Mouse (Mus musculus) liver, embryonic 13.5 days (tissue): Measurements from ENCODE around the gene Ccdc87. TPM values are rescaled to one million over a fixed set of nuclear protein-coding genes. Genes with fewer than 3 reads are reported as not detected.

Experiments
- ATAC-seq: fragments of 200-750 bp; cut with Nextera tagmentation; 2 replicates; pipeline ENCODE4 v1.8.0; 2017; ENCODE audit warnings: low read depth, mild to moderate bottlenecking, moderate number of reproducible peaks, moderate library complexity
- DNase-seq: peaks from one replicate; pipeline ENCODE4 v3.0.0; 2022
- H3K27ac ChIP-seq: fragments of 300-500 bp; sonication (generic); 2 replicates; pipeline ENCODE4 v1.5.1; 2015; ENCODE audit warnings: moderate library complexity, mild to moderate bottlenecking, inconsistent platforms
- H3K27me3 ChIP-seq: fragments of 300-500 bp; sonication (generic); 2 replicates; pipeline ENCODE4 v1.6.1; 2015; ENCODE audit warnings: mild to moderate bottlenecking, inconsistent platforms
- H3K36me3 ChIP-seq: fragments of 300-500 bp; sonication (generic); 2 replicates; pipeline ENCODE4 v1.6.1; 2015; ENCODE audit warnings: mild to moderate bottlenecking, inconsistent platforms
- H3K4me1 ChIP-seq: fragments of 300-500 bp; sonication (generic); replicated peaks from 2 replicates; pipeline ENCODE4 v1.6.1; 2015; ENCODE audit warnings: inconsistent platforms
- H3K4me2 ChIP-seq: fragments of 300-500 bp; sonication (generic); 2 replicates; pipeline ENCODE4 v1.6.1; 2015; ENCODE audit warnings: inconsistent platforms, mild to moderate bottlenecking, moderate library complexity
- H3K4me3 ChIP-seq: fragments of 300-500 bp; sonication (generic); replicated peaks from 2 replicates; pipeline ENCODE4 v1.5.1; 2015; ENCODE audit warnings: mild to moderate bottlenecking, inconsistent platforms
- H3K9ac ChIP-seq: fragments of 300-500 bp; sonication (generic); 2 replicates; pipeline ENCODE4 v1.6.1; 2015; ENCODE audit warnings: mild to moderate bottlenecking, inconsistent platforms
- H3K9me3 ChIP-seq: fragments of 300-500 bp; sonication (generic); replicated peaks from 2 replicates; pipeline ENCODE4 v1.6.1; 2016; ENCODE audit warnings: inconsistent platforms
- WGBS: fragments of 180-500 bp; shearing (Covaris S2); methylation state at CpG from one replicate; pipeline ENCODE4 v1.1.7; 2015; ENCODE audit not compliant: insufficient replicate concordance; 5-methylcytosine and 5-hydroxymethylcytosine counted together
- polyA plus RNA-seq: library from polyadenylated mRNA; unstranded; fragments of >200 nt; fragmentation: Nextera tagmentation; extraction: Ambion mirVana; gene quantifications from 2 replicates; pipeline ENCODE4 v1.2.1, GENCODE M21; 2015

Gene Ccdc87
- 0.06 TPM in 1 of 2 replicates, not detected in the other for polyA plus RNA-seq

GRCm38 (mm10) chr19:4839149-4839548 is at the start of gene Ccdc87, which contains the start of gene Ccs:
Gene Ccdc87 (plus strand): TSS chr19:4839366.
Gene Ccs (minus strand): TSS chr19:4839332.
- Histone ChIP-seq H3K36me3 (peaks cover 5% of the 10 kb centered on the region; the same call in 1 of the 2 replicates), H3K27ac (peak within 1 kb of the TSS; percentile 80), H3K9ac (peak within 1 kb of the TSS; percentile 84), H3K4me3 (peak within 1 kb of the TSS; percentile 74), H3K9me3 (no peaks in the 10 kb centered on the region), H3K4me2 (peak within 1 kb of the TSS; percentile 96), H3K27me3 (peaks cover 37% of the 10 kb centered on the region), H3K4me1 (peaks cover 56% of the 10 kb centered on the region)
- WGBS: under 1% methylated on average over 25 of the region's 25 CpGs
- ATAC-seq (peak; percentile 99), DNase-seq (peak; percentile 95)

- WGBS: 0% methylated on average over 16 of the region's 16 CpGs
- Histone ChIP-seq H3K4me1 (peaks cover 68% of the 10 kb centered on the region), H3K4me3 (peak overlapping the region; percentile 86), H3K9me3 (no peaks in the 10 kb centered on the region), H3K36me3 (peaks cover 54% of the 10 kb centered on the region), H3K4me2 (peak overlapping the region; percentile 93), H3K9ac (peak overlapping the region; percentile 81), H3K27ac (peak overlapping the region; percentile 89), H3K27me3 (no peaks in the 10 kb centered on the region)
- no peak for DNase-seq
- ATAC-seq: peak; percentile 34
Observed at GRCm38 (mm10) chr19:4793281-4793830, 45.8 kb upstream of the Ccdc87 start.

- Histone ChIP-seq H3K4me1 (peaks cover 73% of the 10 kb centered on the region), H3K27me3 (no peaks in the 10 kb centered on the region), H3K36me3 (peaks cover 56% of the 10 kb centered on the region), H3K4me2 (peak within 1 kb of the TSS; percentile 93), H3K9ac (peak within 1 kb of the TSS; percentile 81), H3K27ac (peak within 1 kb of the TSS; percentile 89), H3K9me3 (no peaks in the 10 kb centered on the region), H3K4me3 (peak within 1 kb of the TSS; percentile 86)
- DNase-seq (peak; percentile 99), ATAC-seq (peak; percentile 97)
- WGBS: under 1% methylated on average over 31 of the region's 31 CpGs
Observed at GRCm38 (mm10) chr19:4793831-4794422, 45.2 kb upstream of the Ccdc87 start, which contains the start of gene Rbm4. Gene Rbm4 (minus strand): TSS chr19:4793901.

GRCm38 (mm10) chr19:4795929-4796328 is 43.2 kb upstream of the Ccdc87 start:
- Histone ChIP-seq H3K9ac (peak overlapping the region; percentile 69; the same call in 1 of the 2 replicates), H3K4me3 (no peak overlapping the region), H3K36me3 (peaks cover 58% of the 10 kb centered on the region), H3K9me3 (no peaks in the 10 kb centered on the region), H3K4me2 (no peak overlapping the region), H3K27me3 (no peaks in the 10 kb centered on the region), H3K27ac (peak overlapping the region; percentile 37; the same call in 1 of the 2 replicates), H3K4me1 (peaks cover 63% of the 10 kb centered on the region)
- ATAC-seq: no peak
- no peak for DNase-seq
- WGBS: 68% methylated on average over 1 of the region's 1 CpGs

GRCm38 (mm10) chr19:4797846-4798245 is 41.3 kb upstream of the Ccdc87 start:
- DNase-seq (no peak), ATAC-seq (no peak)
- Histone ChIP-seq H3K9ac (no peak overlapping the region), H3K27me3 (no peaks in the 10 kb centered on the region), H3K4me2 (no peak overlapping the region), H3K9me3 (no peaks in the 10 kb centered on the region), H3K36me3 (peaks cover 63% of the 10 kb centered on the region), H3K4me3 (no peak overlapping the region), H3K4me1 (peaks cover 47% of the 10 kb centered on the region), H3K27ac (no peak overlapping the region)
- WGBS: 89% methylated on average over 2 of the region's 2 CpGs

DNA sequence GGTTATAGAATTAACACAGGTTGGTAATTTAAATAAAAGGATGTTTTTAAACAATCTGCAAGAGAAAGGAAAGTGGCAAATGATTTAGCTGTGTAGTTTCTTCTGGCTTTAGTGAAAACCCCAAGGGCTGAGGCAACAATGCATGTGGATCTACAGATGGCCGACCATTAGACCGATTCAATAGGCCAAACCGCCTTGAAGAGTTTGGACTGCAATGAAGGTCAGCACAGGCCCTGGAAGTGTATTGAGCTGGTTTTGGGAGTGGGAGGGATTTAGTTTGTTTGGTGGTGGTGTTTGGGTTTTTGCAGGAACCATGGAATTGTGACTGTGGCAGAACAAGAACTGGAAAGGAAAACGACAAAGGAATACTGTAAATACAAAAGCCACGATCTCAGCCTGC is 40.1 kb upstream of the Ccdc87 start:
- H3K4me2 ChIP-seq: no peak overlapping the region
- no peak overlapping the region for H3K27ac ChIP-seq
- H3K27me3 ChIP-seq: no peaks in the 10 kb centered on the region
- H3K4me3 ChIP-seq: no peak overlapping the region
- no peak overlapping the region for H3K9ac ChIP-seq
- H3K36me3 ChIP-seq: peaks cover 75% of the 10 kb centered on the region
- H3K9me3 ChIP-seq: no peaks in the 10 kb centered on the region
- DNase-seq (no peak), ATAC-seq (no peak)
- WGBS: 87% methylated on average over 5 of the region's 5 CpGs
- peaks cover 57% of the 10 kb centered on the region for H3K4me1 ChIP-seq

DNA sequence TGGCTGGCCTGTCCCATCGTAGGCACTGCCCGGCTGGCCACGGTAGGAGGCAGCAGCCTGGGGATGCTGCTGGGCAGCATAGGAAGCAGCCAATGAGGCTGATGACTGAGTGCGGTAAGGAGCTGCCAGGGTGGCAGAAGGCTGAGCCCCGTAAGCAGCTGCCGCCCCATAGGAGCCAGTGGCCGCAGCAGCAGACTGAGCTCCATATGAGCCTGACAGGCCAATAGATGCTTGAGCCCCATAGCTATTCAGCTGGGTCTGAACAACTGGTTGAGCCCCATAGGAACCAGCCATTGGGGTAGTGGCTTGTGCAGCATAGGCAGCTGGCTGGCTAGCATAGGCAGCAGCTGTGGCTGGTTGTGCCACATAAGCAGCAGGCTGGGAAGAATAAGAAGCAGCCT is 36.5 kb upstream of the Ccdc87 start:
- Histone ChIP-seq H3K36me3 (peaks cover 78% of the 10 kb centered on the region), H3K9ac (no peak overlapping the region), H3K4me3 (no peak overlapping the region), H3K4me1 (peaks cover 58% of the 10 kb centered on the region), H3K4me2 (no peak overlapping the region), H3K27me3 (no peaks in the 10 kb centered on the region), H3K9me3 (no peaks in the 10 kb centered on the region), H3K27ac (no peak overlapping the region)
- DNase-seq (no peak), ATAC-seq (no peak)
- WGBS: 93% methylated on average over 7 of the region's 7 CpGs

GRCm38 (mm10) chr19:4803283-4803682 is 35.9 kb upstream of the Ccdc87 start:
- H3K27ac ChIP-seq: no peak overlapping the region
- WGBS: 85% methylated on average over 10 of the region's 10 CpGs
- H3K4me3 ChIP-seq: no peak overlapping the region
- ATAC-seq (no peak), DNase-seq (no peak)
- no peaks in the 10 kb centered on the region for H3K9me3 ChIP-seq
- H3K4me1 ChIP-seq: peaks cover 58% of the 10 kb centered on the region
- H3K4me2 ChIP-seq: no peak overlapping the region
- no peak overlapping the region for H3K9ac ChIP-seq
- no peaks in the 10 kb centered on the region for H3K27me3 ChIP-seq
- H3K36me3 ChIP-seq: peaks cover 76% of the 10 kb centered on the region

DNA sequence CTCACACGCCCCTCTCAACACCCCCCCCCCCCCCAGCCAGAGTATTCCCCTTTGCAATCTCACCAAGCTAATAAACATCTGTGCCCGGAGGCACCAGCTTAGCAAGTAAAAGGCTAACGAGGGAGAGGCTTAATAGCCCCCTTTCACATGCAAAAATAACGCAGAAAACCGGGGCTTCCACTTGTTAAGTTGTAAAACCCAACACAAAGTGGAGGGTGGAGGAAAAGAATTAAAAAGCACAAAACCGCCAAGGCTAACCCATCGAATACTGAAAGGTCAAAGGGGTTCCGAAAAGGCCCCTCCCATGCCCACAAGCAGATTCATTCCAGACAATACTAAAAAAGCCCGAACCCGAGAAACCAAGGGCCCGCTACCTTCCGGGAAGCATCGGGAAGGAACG is 28.9 kb upstream of the Ccdc87 start:
- peak overlapping the region; percentile 90 for H3K4me3 ChIP-seq
- peak overlapping the region; percentile 90 for H3K27ac ChIP-seq
- H3K36me3 ChIP-seq: peaks cover 17% of the 10 kb centered on the region
- no peaks in the 10 kb centered on the region; the same call in 1 of the 2 replicates for H3K9me3 ChIP-seq
- DNase-seq (no peak), ATAC-seq (no peak)
- no peaks in the 10 kb centered on the region for H3K27me3 ChIP-seq
- H3K4me2 ChIP-seq: peak overlapping the region; percentile 83
- H3K9ac ChIP-seq: peak overlapping the region; percentile 88
- peaks cover 48% of the 10 kb centered on the region for H3K4me1 ChIP-seq
- WGBS: 0% methylated on average over 14 of the region's 14 CpGs

DNA sequence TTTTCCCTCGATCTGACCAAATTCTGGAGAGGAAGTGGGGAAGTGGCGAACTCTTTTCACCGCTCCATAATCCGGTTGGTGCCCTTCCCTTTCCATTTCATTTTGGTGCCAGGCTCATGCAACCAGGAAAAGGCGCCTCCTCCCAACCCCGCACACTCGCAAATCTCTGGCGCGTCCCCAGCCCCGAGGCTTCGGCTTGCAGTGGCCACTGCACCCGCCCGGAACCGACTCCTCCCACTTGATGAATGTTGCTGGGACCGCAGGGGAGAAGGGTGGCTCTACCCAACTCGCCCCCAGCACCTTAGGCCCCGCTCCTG is 28.5 kb upstream of the Ccdc87 start:
- no peak for DNase-seq
- Histone ChIP-seq H3K4me3 (peak overlapping the region; percentile 90), H3K36me3 (peaks cover 17% of the 10 kb centered on the region), H3K9ac (peak overlapping the region; percentile 88), H3K27me3 (no peaks in the 10 kb centered on the region), H3K27ac (peak overlapping the region; percentile 90), H3K4me2 (peak overlapping the region; percentile 83), H3K4me1 (peaks cover 46% of the 10 kb centered on the region), H3K9me3 (no peaks in the 10 kb centered on the region; the same call in 1 of the 2 replicates)
- ATAC-seq: no peak
- 0% methylated on average over 17 of the region's 17 CpGs for WGBS

GRCm38 (mm10) chr19:4811063-4811908 is 27.9 kb upstream of the Ccdc87 start, which contains the start of the genes Gm21992 and Rbm14:
Gene Gm21992 (minus strand): TSS chr19:4811612.
Gene Rbm14 (minus strand): TSS chr19:4811634.
- Histone ChIP-seq H3K4me3 (peak within 1 kb of the TSS; percentile 90), H3K9me3 (no peaks in the 10 kb centered on the region; the same call in 1 of the 2 replicates), H3K4me2 (peak within 1 kb of the TSS; percentile 83), H3K4me1 (peaks cover 40% of the 10 kb centered on the region), H3K27me3 (no peaks in the 10 kb centered on the region), H3K9ac (peak within 1 kb of the TSS; percentile 88), H3K36me3 (peaks cover 11% of the 10 kb centered on the region), H3K27ac (peak within 1 kb of the TSS; percentile 91)
- WGBS: under 1% methylated on average over 83 of the region's 83 CpGs
- peak; percentile 93 for ATAC-seq
- DNase-seq: peak; percentile 98
